Mouse (Mus musculus) hematopoietic stem cell, adult 5-6 weeks (primary cell): Measurements from ENCODE around the gene Cldn4. TPM values are rescaled to one million over a fixed set of nuclear protein-coding genes. Genes with fewer than 3 reads are reported as not detected.
"Not testable (repeated sequence)": the region's sequence is repeated elsewhere in the genome, so short reads cannot be mapped to it uniquely, and the experiment has no call there.

Experiments used
- ATAC-seq, 2 experiments: fragments of 125-278 bp in 1 of 2; replicated peaks in 1 of 2; 2 replicates each; pipeline ENCODE4 v1.8.0; 2016 to 2017; ENCODE audit warnings: inconsistent platforms in 2 of 2, mild to moderate bottlenecking in 2 of 2, moderate number of reproducible peaks in 2 of 2, low read depth in 1 of 2, moderate TSS enrichment in 1 of 2; ENCODE audit not compliant: low FRiP score in 2 of 2, poor library complexity in 2 of 2, severe bottlenecking in 2 of 2, insufficient read depth in 1 of 2, low TSS enrichment in 1 of 2
- total RNA-seq: library from RNA; stranded (forward); fragments of 172-1452, 232-1000 nt; gene quantifications from 2 replicates; pipeline ENCODE4 v1.2.3, GENCODE M21; 2017

Gene Cldn4
- total RNA-seq, 1 experiment from 2014 or later: not detected

- ATAC-seq: no peak
Observed at GRCm38 (mm10) chr5:134967164-134967944, 20.6 kb upstream of the Cldn4 start.

- peak; percentile 82 to 89 for ATAC-seq
Observed at GRCm38 (mm10) chr5:134965852-134966821, 19.4 kb upstream of the Cldn4 start.

DNA sequence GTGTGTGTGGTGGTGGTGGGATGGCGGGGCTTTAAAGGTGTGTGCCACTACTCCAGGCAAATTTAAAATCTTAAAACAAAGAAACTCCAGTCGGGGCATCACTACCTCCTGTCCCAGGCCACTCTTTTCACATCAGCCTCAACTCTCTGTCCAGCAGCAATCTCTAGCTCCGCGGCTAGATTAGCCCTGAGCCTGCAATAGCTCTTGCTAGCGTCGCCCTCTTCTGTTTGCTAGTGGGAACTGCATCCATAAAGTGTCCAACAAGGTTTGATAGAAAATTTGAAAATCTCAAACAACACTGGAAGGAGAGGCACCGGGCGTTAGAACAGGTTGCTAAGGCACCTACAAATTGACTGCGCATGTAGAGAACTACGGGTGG is 18.7 kb upstream of the Cldn4 start:
- ATAC-seq: peak; percentile 58 to 62

- ATAC-seq: not testable (repeated sequence)
Observed at GRCm38 (mm10) chr5:134964655-134965054, 17.9 kb upstream of the Cldn4 start.

- ATAC-seq: no peak
Observed at GRCm38 (mm10) chr5:134963546-134963945, 16.8 kb upstream of the Cldn4 start.

DNA sequence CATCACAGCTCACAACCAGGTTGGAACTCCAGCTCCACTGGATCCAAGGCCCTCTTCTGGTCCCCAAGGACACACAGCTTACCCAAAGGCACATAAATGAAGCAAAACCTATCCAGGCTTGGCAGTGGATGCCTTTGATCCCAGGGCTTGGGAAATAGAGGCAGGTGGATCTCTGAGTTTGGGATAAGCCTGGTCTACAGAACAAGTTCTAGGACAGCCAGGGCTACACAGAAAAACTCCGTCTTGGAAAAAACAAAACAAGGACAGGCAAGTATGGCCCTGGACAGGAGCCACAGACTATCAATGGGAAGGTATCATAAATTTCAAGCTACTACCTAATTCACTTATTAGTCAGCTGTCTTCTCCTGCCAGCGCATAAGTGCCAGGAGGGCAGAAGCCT is 14.8 kb upstream of the Cldn4 start:
- ATAC-seq: no peak

DNA sequence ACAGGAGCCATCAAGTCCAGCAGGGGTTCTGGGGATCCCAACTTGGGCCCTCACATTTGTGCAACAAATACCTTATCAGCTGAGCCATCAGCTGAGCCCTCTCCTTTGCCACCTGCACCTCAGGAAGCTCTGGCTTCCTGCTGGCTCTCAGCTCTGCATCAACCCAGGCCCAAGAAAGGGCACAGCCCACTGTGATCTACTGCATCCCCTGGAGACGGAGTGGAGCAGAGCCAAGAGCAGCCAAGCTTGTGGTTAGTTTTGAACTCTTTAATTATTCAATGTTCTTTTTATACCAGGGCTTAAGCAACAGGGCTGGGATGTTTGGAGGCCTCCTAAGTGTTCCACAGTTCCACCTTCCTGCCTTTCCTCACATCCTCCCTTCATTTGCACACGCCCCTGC is 13.7 kb upstream of the Cldn4 start:
- peak; percentile 88 to 90 for ATAC-seq

DNA sequence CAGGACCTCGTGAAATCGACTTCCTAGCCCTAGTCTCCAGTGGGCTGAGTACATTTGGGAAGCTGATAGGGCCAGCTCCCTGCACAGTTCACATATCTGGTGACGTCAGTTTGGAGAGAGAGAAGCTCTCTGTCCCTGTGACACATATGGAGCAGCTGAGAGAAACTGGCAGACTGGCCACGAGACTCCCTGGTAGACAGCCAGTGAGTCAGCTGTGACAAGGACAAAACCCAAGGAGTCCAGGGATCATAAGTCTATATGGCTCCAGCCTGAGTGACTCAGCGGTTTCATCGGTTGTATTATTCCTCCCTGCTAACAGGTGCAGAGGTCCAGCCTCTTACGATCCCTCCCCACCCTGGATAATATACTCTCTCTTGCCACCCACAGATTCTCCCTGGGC is 12.4 kb upstream of the Cldn4 start:
- ATAC-seq: peak; percentile 19 to 25; a peak in 2 of 4 replicates

- ATAC-seq: no peak
Observed at GRCm38 (mm10) chr5:134955491-134955890, 8.8 kb upstream of the Cldn4 start.

- ATAC-seq: peak; percentile 54 to 67
Observed at GRCm38 (mm10) chr5:134951053-134951884, 4.5 kb upstream of the Cldn4 start.

GRCm38 (mm10) chr5:134948085-134948439 is 1.3 kb upstream of the Cldn4 start:
- no peak for ATAC-seq

DNA sequence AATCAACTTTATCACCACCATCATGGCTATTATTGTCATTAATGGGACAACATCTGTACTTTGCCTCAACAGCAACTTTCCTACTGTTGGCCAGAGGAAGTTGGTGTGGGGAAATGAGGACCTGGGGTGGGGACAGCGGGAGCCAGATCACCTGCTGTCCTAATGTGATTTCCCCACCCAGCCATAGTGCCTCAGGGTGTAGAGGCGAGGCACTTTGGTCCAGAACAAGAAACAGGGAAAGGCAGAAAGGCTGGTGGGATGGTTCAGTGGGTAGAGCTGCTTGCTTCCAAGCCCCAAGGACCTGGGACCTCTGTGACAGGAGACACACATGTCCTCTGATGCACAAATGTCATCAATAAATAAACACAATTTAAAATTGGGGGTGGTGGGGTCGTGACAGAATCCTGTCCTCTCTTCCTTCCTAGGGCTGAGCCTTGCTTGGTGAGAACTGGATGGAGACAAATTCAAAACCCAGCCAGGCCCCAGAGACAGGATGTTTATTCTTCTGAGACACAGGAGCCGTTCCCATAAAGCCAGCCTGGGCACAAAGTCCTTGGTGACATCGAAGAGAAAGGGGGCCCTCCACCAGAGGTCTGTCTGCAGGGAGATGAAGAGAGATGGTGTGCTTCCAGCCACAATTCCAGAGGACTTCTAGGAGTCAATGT is 818 bp upstream of the Cldn4 start:
- no peak for ATAC-seq

DNA sequence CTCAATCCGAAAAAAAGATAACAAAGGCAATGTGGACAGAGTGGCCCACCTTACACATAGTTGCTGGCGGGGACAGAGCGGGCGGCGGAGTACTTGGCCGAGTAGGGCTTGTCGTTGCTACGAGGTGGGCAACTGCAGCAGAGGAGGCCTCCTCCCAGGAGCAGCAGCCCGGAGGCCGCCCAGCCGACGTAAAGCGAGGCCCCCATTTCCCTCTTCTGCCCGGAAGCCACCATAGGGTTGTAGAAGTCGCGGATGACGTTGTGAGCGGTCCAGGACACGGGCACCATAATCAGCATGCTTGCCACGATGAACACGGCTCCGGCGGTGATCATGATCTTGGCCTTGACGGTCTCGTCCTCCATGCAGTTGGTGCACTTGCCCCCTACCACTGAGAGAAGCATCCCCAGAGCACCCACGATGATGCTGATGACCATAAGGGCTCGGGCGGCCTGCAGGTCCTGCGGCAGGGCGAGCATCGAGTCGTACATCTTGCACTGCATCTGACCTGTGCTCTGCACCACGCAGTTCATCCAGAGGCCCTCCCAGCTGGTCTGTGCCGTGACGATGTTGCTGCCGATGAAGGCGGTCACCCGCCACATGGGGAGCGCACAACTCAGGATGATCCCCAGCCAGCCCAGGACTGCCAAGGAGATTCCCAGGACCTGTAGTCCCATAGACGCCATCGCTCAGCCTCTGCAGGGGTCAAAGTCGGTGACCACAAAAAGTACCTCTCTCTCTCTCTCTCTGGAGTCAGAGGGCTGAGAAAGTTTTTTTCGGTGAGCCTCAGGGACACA is 474 bp downstream of the Cldn4 start:
- no peak for ATAC-seq

- ATAC-seq: no peak
Observed at GRCm38 (mm10) chr5:134945266-134945959, 1.3 kb downstream of the Cldn4 start.

DNA sequence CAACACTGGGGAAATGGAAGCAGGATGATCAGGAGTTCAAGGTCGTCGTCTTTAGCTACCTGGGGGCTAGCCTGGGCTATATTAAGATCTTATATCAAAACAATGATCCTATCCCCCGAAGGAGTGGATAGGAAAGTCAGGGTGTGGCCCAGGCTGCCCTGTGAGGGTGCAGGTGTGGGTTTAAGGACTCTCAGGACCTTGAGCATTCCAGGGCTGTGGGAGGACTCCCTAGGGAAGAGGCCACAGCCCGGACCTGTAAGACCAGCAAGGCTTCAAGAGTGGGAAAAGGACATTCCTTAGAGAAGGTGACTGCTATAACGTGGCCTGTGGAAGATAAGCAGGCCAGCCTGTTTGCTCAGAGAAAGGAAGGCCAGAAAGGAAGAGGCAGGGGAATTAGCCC is 2.6 kb downstream of the Cldn4 start:
- ATAC-seq: no peak

DNA sequence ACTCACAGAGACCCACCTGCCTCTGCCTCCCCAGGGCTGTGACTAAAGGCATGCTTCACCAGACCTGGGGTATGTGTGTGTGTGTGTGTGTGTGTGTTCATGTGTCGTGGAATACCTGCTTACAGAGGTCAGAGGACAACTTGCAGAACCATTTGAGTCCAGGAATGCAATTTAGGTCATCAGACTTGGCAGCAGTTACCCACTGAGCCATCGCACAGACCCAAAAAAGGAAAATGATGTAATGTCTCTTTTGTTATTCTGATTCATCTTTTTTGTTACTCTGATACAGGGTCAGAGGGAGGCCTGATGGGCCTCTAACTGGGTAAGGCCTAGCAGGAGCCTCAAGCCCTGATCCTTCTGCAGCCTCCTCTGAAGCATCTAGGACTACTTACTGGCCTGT is 4.0 kb downstream of the Cldn4 start:
- ATAC-seq: no peak
